Mouse (Mus musculus): ENCODE measurements around the gene Vmn1r137. TPM values are rescaled to one million over a fixed set of nuclear protein-coding genes. Genes with fewer than 3 reads are reported as not detected.
"Not testable (repeated sequence)": the region's sequence is repeated elsewhere in the genome, so short reads cannot be mapped to it uniquely, and the experiment has no call there.

Gene Vmn1r137
- total RNA-seq (2014; rRNA removed): not detected in 2 replicates
- not detected in 2 replicates for polyA plus RNA-seq (2015; fragmentation: Nextera tagmentation; extraction: Ambion mirVana)

- WGBS: no CpG with 5 or more reads among the region's 3 CpGs
- not testable (repeated sequence) for DNase-seq (ENCODE audit: low spot score)
Observed at GRCm38 (mm10) chr7:21994287-21994686, at the start of gene Vmn1r137. Vmn1r137 (plus strand) TSS chr7:21994587.

GRCm38 (mm10) chr7:22028797-22029196 is 34.4 kb downstream of the Vmn1r137 start, which contains the start of gene Vmn1r138:
Vmn1r138 (minus strand) TSS chr7:22028897.
- not testable (repeated sequence) for H3K4me3 ChIP-seq (ENCODE audit: low read length); ATAC-seq; H3K27ac ChIP-seq; H3K4me1 ChIP-seq (ENCODE audit: insufficient read depth, low read length); H3K36me3 ChIP-seq (ENCODE audit: insufficient read depth, low read length); H3K9ac ChIP-seq (replicated peaks; ENCODE audit: low read length); DNase-seq (ENCODE audit: low spot score); H3K27me3 ChIP-seq (ENCODE audit: insufficient read depth, low read length); H3K9me3 ChIP-seq (ENCODE audit: low read length); H3K4me2 ChIP-seq (ENCODE audit: low read depth, low read length)
- no CpG with 5 or more reads among the region's 2 CpGs for WGBS

More at GRCm38 (mm10) chr7:21994287-21994686, at the start of gene Vmn1r137:
- H3K36me3 ChIP-seq (ENCODE audit: insufficient read depth, low read length); H3K4me1 ChIP-seq (ENCODE audit: insufficient read depth, low read length); ATAC-seq; H3K9me3 ChIP-seq (ENCODE audit: low read length); H3K27me3 ChIP-seq (ENCODE audit: insufficient read depth, low read length); H3K27ac ChIP-seq; H3K4me2 ChIP-seq (ENCODE audit: low read depth, low read length); H3K4me3 ChIP-seq (ENCODE audit: low read length); H3K9ac ChIP-seq (replicated peaks; ENCODE audit: low read length): not testable (repeated sequence)

Other genes starting within 250 kb of the Vmn1r137 start
- not detected in 2 replicates for gene Gm4175, start 233.1 kb upstream of the Vmn1r137 start, total RNA-seq (2014; rRNA removed)
- not detected in 2 replicates for gene Gm4175, start 233.1 kb upstream of the Vmn1r137 start, polyA plus RNA-seq (2015; fragmentation: Nextera tagmentation; extraction: Ambion mirVana)
- not detected in 2 replicates for gene Gm4177, start 197.9 kb upstream of the Vmn1r137 start, total RNA-seq (2014; rRNA removed)
- not detected in 2 replicates for gene Gm4177, start 197.9 kb upstream of the Vmn1r137 start, polyA plus RNA-seq (2015; fragmentation: Nextera tagmentation; extraction: Ambion mirVana)
- not detected in 2 replicates for gene Vmn1r135, start 162.2 kb upstream of the Vmn1r137 start, total RNA-seq (2014; rRNA removed)
- not detected in 2 replicates for gene Vmn1r135, start 162.2 kb upstream of the Vmn1r137 start, polyA plus RNA-seq (2015; fragmentation: Nextera tagmentation; extraction: Ambion mirVana)
- not detected in 2 replicates for gene Gm5725, start 150.3 kb upstream of the Vmn1r137 start, total RNA-seq (2014; rRNA removed)
- not detected in 2 replicates for gene Gm5725, start 150.3 kb upstream of the Vmn1r137 start, polyA plus RNA-seq (2015; fragmentation: Nextera tagmentation; extraction: Ambion mirVana)
- gene Gm5891, start 73.3 kb upstream of the Vmn1r137 start, total RNA-seq (2014; rRNA removed): not detected in 2 replicates
- not detected in 2 replicates for gene Gm5891, start 73.3 kb upstream of the Vmn1r137 start, polyA plus RNA-seq (2015; fragmentation: Nextera tagmentation; extraction: Ambion mirVana)
- gene Vmn1r138, start 34.3 kb downstream of the Vmn1r137 start, total RNA-seq (2014; rRNA removed): not detected in 2 replicates
- not detected in 2 replicates for gene Vmn1r138, start 34.3 kb downstream of the Vmn1r137 start, polyA plus RNA-seq (2015; fragmentation: Nextera tagmentation; extraction: Ambion mirVana)
- not detected in 2 replicates for gene Gm6176, start 61.7 kb downstream of the Vmn1r137 start, total RNA-seq (2014; rRNA removed)
- gene Gm6176, start 61.7 kb downstream of the Vmn1r137 start, polyA plus RNA-seq (2015; fragmentation: Nextera tagmentation; extraction: Ambion mirVana): not detected in 2 replicates
- not detected in 2 replicates for gene Vmn1r139, start 74.5 kb downstream of the Vmn1r137 start, total RNA-seq (2014; rRNA removed)
- gene Vmn1r139, start 74.5 kb downstream of the Vmn1r137 start, polyA plus RNA-seq (2015; fragmentation: Nextera tagmentation; extraction: Ambion mirVana): not detected in 2 replicates
- gene Gm16451, start 123.7 kb downstream of the Vmn1r137 start, total RNA-seq (2014; rRNA removed): not detected in 2 replicates
- gene Gm16451, start 123.7 kb downstream of the Vmn1r137 start, polyA plus RNA-seq (2015; fragmentation: Nextera tagmentation; extraction: Ambion mirVana): not detected in 2 replicates
- gene Gm10666, start 140.2 kb downstream of the Vmn1r137 start, total RNA-seq (2014; rRNA removed): not detected in 2 replicates
- gene Gm10666, start 140.2 kb downstream of the Vmn1r137 start, polyA plus RNA-seq (2015; fragmentation: Nextera tagmentation; extraction: Ambion mirVana): not detected in 2 replicates
- not detected in 2 replicates for gene Vmn1r142, start 169.4 kb downstream of the Vmn1r137 start, total RNA-seq (2014; rRNA removed)
- not detected in 2 replicates for gene Vmn1r142, start 169.4 kb downstream of the Vmn1r137 start, polyA plus RNA-seq (2015; fragmentation: Nextera tagmentation; extraction: Ambion mirVana)
- not detected in 2 replicates for gene Vmn1r143, start 194.8 kb downstream of the Vmn1r137 start, total RNA-seq (2014; rRNA removed)
- gene Vmn1r143, start 194.8 kb downstream of the Vmn1r137 start, polyA plus RNA-seq (2015; fragmentation: Nextera tagmentation; extraction: Ambion mirVana): not detected in 2 replicates
- gene Gm8653, start 206.7 kb downstream of the Vmn1r137 start, total RNA-seq (2014; rRNA removed): not detected in 2 replicates
- gene Gm8653, start 206.7 kb downstream of the Vmn1r137 start, polyA plus RNA-seq (2015; fragmentation: Nextera tagmentation; extraction: Ambion mirVana): not detected in 2 replicates
- gene Gm8453, start 234.9 kb downstream of the Vmn1r137 start, total RNA-seq (2014; rRNA removed): not detected in 2 replicates
- gene Gm8453, start 234.9 kb downstream of the Vmn1r137 start, polyA plus RNA-seq (2015; fragmentation: Nextera tagmentation; extraction: Ambion mirVana): not detected in 2 replicates